Mouse (Mus musculus): ENCODE results near the gene Pnmal2.
A peak's percentile ranks its signal among the peaks of the same experiment; 100 is the strongest.

The Pnmal2 gene

GRCm38 (mm10) chr7:16944061-16944807, at the start of gene Pnmal2:
Gene Pnmal2, plus strand, starts transcription at chr7:16944682.
- peak; percentile 62 to 70 for DNase-seq (ENCODE audit: low spot score in 2 of 2)

DNA sequence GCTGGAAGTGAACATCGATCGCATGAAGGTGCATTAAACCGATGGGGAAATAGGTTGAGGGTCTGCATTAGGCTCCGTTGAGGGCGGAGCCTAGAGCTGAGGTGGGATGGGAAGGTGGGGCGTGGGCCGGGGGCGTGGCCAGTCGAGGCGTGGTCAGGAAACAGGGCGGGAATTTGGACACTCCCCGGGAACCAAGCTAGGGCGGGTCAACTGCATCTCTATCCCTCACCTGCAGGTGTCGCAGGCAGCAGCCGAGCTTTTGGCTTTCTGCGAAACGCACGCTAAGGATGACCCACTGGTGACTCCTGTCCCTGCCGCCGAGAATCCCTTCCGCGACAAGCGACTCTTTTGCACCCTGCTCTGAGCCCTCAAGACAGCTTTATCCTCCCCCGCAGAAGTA, 49.5 kb upstream of the Pnmal2 start:
- DNase-seq (ENCODE audit: low spot score in 2 of 2) = peak; percentile 54 to 63

GRCm38 (mm10) chr7:16895511-16895910, 49.0 kb upstream of the Pnmal2 start:
- no peak for DNase-seq (ENCODE audit: low spot score in 2 of 2)

DNA sequence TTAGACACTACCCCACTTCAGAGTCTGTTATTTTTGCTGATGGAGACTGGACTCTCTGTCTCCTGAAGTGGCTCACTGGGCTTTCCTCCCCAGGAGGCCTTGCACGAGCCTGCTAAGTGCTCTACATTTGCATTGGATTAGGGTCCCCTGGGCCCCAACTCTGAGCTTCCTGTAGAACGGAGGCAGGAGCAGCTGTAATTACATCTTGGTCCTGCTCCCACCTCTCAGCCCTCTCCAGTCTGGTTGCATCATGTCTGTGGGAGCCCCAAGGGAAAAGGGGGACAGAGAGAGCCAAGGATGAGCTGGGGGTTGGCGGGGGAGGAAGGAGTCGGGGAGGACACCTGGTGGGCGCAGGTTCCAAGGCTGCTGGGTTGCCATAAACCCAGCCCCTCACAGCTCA, 44.0 kb upstream of the Pnmal2 start:
- no peak for DNase-seq (ENCODE audit: low spot score in 2 of 2)

GRCm38 (mm10) chr7:16903439-16903955, 41.0 kb upstream of the Pnmal2 start:
- no peak for DNase-seq (ENCODE audit: low spot score in 2 of 2)

- no peak for DNase-seq (ENCODE audit: low spot score in 2 of 2)
Observed at GRCm38 (mm10) chr7:16904120-16904675, 40.3 kb upstream of the Pnmal2 start.

- no peak for DNase-seq (ENCODE audit: low spot score in 2 of 2)
Observed at GRCm38 (mm10) chr7:16905491-16906021, 38.9 kb upstream of the Pnmal2 start.

DNA sequence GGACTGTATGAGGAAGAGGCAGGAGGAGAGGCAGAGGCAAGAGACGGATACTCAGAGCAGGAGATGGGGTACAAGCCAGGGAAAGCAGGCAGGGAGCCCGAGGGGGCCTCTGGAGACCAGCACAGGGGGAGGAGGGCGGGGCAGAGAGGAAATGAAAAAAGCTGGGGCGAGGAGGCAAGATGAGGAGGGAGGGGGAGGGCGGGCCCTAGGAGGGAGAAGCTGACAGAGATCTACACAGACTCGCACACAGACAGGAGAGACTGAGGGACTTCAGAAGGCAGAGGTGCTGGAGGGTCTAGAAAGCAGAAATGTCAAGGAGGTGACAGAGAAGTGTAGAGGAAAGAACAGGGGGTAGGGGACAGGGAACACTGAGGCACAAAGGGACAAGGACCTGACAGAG, 38.2 kb upstream of the Pnmal2 start, which contains the start of gene Ptgir:
Gene Ptgir (plus strand): TSS at position 210 of the 400 bp plus-strand sequence.
- no peak for DNase-seq (ENCODE audit: low spot score in 2 of 2)

DNA sequence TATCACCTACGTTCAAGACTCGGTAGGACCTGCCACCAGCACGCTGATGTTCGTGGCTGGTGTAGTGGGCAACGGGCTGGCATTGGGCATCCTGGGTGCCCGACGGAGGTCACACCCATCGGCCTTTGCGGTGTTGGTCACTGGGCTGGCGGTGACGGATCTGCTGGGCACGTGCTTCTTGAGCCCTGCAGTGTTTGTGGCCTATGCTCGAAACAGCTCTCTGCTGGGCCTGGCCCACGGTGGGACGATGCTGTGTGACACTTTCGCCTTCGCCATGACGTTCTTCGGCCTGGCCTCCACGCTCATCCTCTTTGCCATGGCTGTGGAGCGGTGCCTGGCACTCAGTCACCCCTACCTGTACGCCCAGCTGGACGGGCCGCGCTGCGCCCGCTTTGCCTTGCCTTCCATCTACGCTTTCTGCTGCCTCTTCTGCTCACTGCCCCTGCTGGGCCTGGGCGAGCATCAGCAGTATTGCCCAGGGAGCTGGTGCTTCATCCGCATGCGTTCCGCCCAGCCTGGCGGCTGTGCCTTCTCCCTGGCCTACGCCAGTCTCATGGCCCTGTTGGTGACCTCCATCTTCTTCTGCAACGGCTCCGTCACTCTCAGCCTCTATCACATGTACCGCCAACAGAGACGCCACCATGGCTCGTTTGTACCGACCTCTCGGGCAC, 37.5 kb upstream of the Pnmal2 start:
- DNase-seq (ENCODE audit: low spot score in 2 of 2) = no peak

DNA sequence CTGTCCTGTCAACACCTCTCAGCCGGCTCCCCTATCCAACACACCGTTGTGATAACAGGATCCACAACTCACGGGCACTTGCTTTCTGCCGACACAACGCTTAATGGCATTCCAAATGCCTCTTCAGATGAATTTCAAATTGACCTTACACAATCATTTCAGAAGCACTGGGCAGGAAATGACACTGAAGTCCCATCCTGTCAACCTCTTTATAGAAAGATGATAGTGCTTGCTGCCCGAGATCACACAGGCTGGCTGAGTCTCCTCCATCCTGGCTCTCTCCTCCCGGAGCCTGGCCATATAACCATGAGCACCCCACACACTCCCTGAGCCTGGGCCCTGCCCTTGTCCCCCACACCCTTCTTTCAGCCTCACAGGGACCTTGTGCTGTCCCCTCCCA, 36.6 kb upstream of the Pnmal2 start:
- DNase-seq (ENCODE audit: low spot score in 2 of 2) = no peak

DNA sequence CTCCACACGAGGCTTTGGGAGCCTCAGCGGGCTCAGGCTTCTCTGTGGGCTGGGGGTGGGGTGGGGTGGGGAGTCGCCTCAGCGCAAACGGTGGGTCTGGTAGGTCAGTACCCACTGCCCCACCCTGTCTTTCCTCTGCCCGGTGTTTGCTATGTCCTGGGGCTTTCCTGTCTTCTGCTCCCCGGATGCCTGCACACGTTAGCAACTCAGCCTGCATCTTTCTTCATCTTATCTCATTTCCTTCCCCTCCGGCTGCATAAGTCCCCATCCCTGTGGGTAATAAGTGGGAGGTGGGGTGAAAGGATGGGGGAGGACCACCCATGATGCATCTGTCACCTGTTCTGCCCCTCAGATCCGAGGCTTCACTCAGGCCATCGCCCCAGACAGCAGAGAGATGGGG, 36.1 kb upstream of the Pnmal2 start:
- DNase-seq (ENCODE audit: low spot score in 2 of 2) = no peak

GRCm38 (mm10) chr7:16908859-16909258, 35.6 kb upstream of the Pnmal2 start:
- no peak for DNase-seq (ENCODE audit: low spot score in 2 of 2)

- no peak for DNase-seq (ENCODE audit: low spot score in 2 of 2)
Observed at GRCm38 (mm10) chr7:16909909-16910308, 34.6 kb upstream of the Pnmal2 start.

DNA sequence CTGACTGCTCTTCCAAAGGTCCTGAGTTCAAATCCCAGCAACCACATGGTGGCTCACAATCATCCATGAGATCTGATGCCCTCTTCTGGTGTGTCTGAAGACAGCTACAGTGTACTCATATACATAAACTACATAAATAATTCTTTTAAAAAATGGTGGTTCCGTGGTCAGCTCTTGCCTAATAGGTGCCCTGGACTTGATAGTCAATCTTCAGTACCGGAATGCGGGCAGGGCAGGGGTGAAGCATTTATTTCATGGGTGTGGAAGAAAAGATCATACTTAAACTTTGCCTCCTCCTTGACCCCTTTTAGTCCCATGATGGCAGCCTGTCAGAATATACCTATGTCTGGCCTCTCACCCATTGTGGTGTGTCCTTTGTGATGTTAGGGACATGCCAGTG, 32.6 kb upstream of the Pnmal2 start:
- no peak for DNase-seq (ENCODE audit: low spot score in 2 of 2)

DNA sequence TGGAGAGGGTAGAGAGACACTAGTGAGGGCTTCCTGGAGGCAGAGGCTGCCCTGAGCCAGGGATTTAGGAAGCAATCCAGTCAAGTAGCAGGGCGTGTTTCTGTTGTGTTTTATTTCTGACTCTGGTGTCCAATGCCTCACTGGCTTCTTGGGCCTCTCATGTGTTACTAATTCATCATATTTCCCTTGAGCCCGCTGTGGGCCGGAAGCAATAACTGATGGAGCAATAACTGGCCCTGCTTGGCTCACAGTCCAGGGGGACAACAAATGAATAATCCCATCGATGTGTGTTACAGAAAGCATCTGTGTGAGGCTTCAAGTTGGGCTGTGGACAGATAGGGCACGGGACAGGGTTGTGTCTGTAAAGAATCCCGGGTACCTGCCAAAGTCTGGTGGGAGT, 32.1 kb upstream of the Pnmal2 start:
- no peak for DNase-seq (ENCODE audit: low spot score in 2 of 2)

GRCm38 (mm10) chr7:16913806-16914452, 30.6 kb upstream of the Pnmal2 start:
- DNase-seq (ENCODE audit: low spot score in 2 of 2) = peak; percentile 53 to 67

DNA sequence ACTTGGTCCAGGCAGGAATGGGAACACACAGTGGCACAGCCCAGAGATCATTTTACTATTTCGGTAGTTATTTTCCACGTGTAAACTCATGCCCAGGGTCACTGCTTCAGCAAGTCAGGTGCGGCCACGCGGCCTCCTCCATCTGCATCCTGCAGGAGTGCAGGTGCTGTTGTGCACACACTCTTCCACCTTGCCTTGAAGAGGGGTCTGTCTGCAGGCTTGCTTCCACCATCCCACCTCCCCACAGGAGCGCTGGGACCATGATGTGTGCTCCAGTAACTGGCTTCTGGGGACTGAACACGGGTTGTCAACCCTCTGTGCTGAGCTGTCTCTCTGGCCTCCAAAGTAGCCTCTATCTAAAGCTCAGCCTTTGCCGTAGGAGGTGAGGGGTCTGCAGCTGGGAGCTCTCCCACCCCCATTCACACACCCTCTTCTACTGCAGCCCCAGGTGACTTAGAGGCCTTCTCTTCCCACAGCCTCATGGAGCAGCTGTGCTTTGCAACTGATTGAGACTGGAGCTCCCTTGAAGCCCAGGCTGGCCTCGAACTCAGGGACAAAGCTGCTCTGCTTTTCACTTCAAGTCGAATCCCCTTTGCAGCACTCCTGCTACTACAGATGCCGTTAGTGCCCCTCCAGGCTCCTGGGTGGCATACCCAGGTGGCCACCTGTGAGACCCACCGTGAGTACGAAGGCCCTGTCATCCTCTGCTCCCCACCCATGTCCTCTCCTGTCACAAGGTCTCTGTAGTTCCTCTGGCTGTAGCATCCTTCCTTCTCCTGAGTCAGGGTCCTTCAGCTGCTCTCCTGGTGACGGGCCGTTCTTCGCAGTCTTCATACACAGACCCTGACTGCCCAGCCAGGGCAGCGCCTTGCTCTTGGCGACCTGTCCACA, 29.8 kb upstream of the Pnmal2 start:
- no peak for DNase-seq (ENCODE audit: low spot score in 2 of 2)

DNA sequence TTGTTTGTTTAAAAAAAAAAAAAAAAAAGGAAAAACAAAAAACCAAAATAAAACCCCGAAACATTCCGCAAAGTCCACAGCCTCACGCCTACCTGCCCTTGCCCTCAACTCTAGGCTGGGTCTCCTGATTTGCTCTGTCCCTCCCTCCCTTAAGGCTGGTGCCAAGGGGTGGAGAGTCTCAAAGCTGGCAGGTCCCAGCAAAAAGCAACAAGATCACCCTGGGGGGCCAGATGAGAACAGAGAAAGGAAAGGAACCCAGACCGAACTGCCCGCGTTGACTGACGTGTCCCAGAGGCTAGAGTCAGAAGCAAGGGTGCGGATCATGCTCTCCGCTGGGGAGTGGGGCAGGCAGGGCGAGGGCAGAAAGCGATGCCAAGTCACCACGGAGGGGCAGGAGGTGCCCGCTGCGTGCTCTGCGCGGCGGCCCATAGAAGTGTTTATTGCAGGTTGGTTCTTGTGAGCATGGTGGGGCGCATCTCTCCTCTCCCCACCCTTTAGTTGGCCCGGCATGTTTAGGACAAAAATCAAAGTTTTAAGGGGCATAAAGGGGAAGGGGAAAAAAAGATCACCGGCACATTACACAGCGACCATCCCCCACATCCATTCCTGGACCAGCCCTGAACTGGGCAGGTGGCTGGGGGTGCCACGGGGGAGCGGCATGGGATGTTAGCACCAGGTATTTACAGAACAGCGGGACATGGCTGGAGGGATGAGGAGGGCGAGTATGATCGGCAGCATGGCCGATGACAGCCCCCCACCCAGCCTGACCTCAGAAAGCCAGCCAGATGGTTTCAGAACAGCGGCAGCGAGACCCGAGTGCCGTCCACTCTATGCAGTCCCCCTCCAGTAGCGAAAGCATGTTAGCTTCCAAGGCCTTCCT, 28.8 kb upstream of the Pnmal2 start:
- no peak for DNase-seq (ENCODE audit: low spot score in 2 of 2)

DNA sequence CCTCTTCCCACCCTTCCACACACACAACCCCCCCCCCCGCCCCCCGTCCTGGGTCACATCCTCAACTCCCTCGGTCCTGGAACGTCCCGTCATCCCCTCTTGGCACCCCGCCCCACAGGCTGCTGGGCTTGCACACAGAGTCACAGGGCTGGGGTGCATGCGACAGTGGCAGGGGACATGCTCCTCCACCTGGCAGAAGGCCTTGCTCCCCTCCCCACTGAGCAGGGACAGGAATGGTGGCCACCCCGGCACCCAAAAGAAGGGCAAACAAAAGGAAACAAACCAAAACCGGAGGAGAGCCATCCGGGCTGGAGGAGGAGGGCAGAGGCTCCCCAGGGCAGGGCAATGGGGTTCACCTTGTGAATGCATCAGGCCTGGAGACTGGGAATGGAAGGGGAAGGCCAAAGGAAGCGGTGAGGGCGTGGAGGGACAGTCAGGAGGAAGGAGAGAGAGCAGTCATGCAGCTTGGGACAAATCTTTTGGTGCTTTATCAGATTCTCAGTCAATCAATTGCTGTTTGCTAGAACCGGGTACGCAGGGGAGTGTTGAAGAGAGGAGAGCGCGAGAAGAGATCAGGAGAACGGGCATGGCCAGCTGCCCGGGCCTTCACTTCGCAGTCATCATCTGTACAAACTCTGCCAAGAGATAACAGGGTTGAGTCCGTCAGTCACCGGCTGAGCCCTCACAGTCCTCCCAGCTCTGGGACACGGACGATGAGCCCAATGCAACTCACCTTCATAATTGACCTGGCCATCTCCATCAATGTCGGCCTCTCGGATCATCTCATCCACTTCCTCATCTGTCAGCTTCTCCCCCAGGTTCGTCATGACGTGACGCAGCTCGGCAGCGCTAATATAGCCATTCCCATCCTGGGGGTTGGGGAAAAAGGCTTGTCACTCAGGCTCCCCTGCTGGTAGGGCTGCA, 27.9 kb upstream of the Pnmal2 start:
- DNase-seq (ENCODE audit: low spot score in 2 of 2) = no peak
